Mouse (Mus musculus) liver, adult 2 months (tissue): ENCODE data around the gene Tln2. TPM values are rescaled to one million over a fixed set of nuclear protein-coding genes. Genes with fewer than 3 reads are reported as not detected.

Source experiments
- DNase-seq: peaks from one replicate; pipeline ENCODE4 v3.0.0-alpha.2; 2011; ENCODE audit warnings: low read depth, low spot score; ENCODE audit errors: extremely low read depth
- H3K27ac ChIP-seq: fragments of 200-500 bp; replicated peaks from 2 replicates; pipeline ENCODE4 v1.5.1; 2012; ENCODE audit warnings: low read depth, mild to moderate bottlenecking, control low read depth, inconsistent platforms, low read length; ENCODE audit not compliant: insufficient read depth
- H3K27me3 ChIP-seq: fragments of 200-500 bp; 2 replicates; pipeline ENCODE4 v1.6.1; 2012; ENCODE audit warnings: mild to moderate bottlenecking, moderate library complexity, low read length, inconsistent platforms; ENCODE audit not compliant: control insufficient read depth, insufficient read depth
- H3K36me3 ChIP-seq: fragments of 200-500 bp; 2 replicates; pipeline ENCODE4 v1.6.1; 2012; ENCODE audit warnings: low read length, inconsistent platforms; ENCODE audit not compliant: control insufficient read depth, insufficient read depth
- H3K4me1 ChIP-seq: fragments of 200-500 bp; 2 replicates; pipeline ENCODE4 v1.6.1; 2011; ENCODE audit warnings: low read length; ENCODE audit not compliant: control insufficient read depth, insufficient read depth
- H3K4me3 ChIP-seq: fragments of 200-500 bp; 2 replicates; pipeline ENCODE4 v1.5.1; 2011; ENCODE audit warnings: low read depth, mild to moderate bottlenecking, control low read depth, low read length, moderate library complexity; ENCODE audit not compliant: insufficient read depth
- H3K79me2 ChIP-seq: fragments of 200-500 bp; 2 replicates; pipeline ENCODE4 v1.6.1; 2012; ENCODE audit warnings: inconsistent platforms, mild to moderate bottlenecking, low read length, moderate library complexity; ENCODE audit not compliant: control insufficient read depth, insufficient read depth
- H3K9ac ChIP-seq: fragments of 200-500 bp; 2 replicates; pipeline ENCODE4 v1.6.1; 2012; ENCODE audit warnings: low read depth, mild to moderate bottlenecking, control low read depth, inconsistent platforms, low read length
- CTCF ChIP-seq: fragments of 200-500 bp; IDR thresholded peaks from 2 replicates; pipeline ENCODE4 v1.5.1; 2011; ENCODE audit warnings: low read depth, low read length, control low read depth
- POLR2A ChIP-seq: fragments of 200-500 bp; IDR thresholded peaks from 2 replicates; pipeline ENCODE4 v1.6.1; 2011; ENCODE audit warnings: low read length, control low read depth; ENCODE audit not compliant: insufficient read depth; ENCODE audit errors: extremely low read depth
- WGBS: fragments of 180-500 bp; shearing (Covaris S2); methylation state at CpG from one replicate; pipeline ENCODE4 v1.1.7; 2018; 5-methylcytosine and 5-hydroxymethylcytosine counted together
- polyA plus RNA-seq: library from polyadenylated mRNA; depleted of rRNA; stranded (reverse); fragments of >200 nt; gene quantifications from 2 replicates; pipeline ENCODE4 v1.2.3, GENCODE M21; 2012
- total RNA-seq: library from RNA; depleted of rRNA; stranded (reverse); fragments of >200 nt; gene quantifications from 2 replicates; pipeline ENCODE4 v1.2.3, GENCODE M21; 2014

Tln2 gene
- total and polyA plus RNA-seq, 2 experiments, result 1.9 to 4.6 TPM

DNA sequence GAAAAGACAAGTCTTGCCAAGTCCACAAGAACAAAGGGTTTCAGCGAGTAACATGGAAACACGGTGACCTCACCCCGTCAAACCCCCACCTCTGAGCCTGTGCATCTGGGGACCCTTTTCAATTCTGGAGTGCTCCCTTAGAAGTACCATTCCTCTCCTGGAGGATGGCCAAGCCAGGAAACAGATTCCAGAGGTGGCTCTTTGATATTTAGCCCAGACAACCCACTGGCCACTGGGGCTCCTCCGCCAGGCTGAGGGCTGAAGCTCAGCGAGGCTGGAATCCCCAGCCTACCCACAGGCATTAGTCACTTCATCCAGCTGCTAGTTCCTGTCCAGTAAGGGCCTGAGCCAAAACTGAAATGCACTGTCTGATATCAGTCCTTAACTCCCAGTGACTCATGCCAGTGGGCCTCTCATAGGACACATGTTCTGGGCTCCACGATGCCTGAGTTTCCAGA, 6.3 kb upstream of the Tln2 start:
- Histone ChIP-seq H3K79me2 (0 out of 2 replicates have a peak, but pooled peaks cover 3% of the 10 kb centered on the region), H3K36me3 (no peaks in the 10 kb centered on the region), H3K27me3 (no peaks in the 10 kb centered on the region), H3K27ac (no peak overlapping the region), H3K9ac (no peak overlapping the region), H3K4me1 (no peaks in the 10 kb centered on the region), H3K4me3 (no peak overlapping the region)
- TF ChIP-seq POLR2A (no peak), CTCF (no peak)
- WGBS, result 86% methylated on average over 6 of the region's 6 CpGs
- DNase-seq, result no peak

DNA sequence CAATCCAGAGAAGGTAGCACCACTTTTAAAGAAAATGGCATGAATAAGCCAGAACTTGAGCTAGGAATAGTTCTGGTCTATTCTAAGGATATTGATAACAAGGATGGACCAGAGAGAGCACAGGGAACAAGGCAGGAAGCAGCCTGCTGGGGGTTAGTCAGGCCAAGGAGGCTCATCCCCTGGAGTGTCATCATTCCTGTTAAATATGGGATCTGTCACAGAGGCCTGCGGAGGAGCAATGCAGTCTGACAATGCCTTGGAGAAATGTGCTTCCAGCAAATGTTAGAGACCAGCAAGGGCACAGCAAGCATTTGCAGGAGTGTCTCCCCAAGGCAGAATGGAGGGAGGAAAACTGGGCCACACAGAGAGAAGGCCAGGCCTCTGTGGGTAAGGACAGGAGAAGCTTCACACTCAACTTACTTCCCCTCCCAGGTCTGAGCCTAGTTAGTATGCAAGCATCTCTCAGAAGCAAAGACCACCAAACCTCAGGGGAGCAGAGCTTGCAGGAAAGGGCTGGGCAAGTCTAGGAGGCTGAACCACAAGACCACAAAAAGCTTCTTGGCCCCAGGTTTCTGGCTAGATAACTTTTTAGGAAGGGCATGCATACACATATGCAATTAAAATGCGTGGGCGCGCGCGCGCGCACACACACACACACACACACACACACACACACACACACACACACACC, 9.5 kb downstream of the Tln2 start:
- no peaks in the 10 kb centered on the region for H3K4me1 ChIP-seq
- no peak overlapping the region for H3K4me3 ChIP-seq
- H3K9ac ChIP-seq, result no peak overlapping the region
- 93% methylated on average over 8 of the region's 8 CpGs for WGBS
- H3K27ac ChIP-seq, result no peak overlapping the region
- DNase-seq, result no peak
- H3K27me3 ChIP-seq, result no peaks in the 10 kb centered on the region
- TF ChIP-seq POLR2A, result no peak
- no peak for TF ChIP-seq CTCF
- H3K79me2 ChIP-seq, result no peaks in the 10 kb centered on the region; the same call in 1 of the 2 replicates
- no peaks in the 10 kb centered on the region for H3K36me3 ChIP-seq

DNA sequence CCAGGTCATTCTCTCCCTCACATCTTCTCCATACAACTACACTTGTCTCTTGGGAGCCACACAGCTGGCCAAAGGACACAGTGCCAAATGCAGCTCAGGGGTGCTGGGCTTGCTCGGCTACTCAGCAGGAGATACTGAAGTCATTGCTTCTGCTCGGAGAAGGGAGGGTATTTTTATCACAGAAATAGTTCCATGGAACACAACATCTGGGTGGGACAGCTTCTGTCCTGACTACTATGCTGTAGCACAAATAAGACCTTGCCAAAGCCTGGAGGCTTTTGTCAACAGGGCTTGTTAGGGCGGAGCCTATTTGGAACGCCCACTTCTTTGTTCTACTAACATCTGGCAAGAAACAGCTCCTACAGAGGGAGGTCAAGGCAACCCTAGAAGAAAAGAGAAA, 10.2 kb downstream of the Tln2 start:
- 72% methylated on average over 4 of the region's 4 CpGs for WGBS
- DNase-seq, result no peak

DNA sequence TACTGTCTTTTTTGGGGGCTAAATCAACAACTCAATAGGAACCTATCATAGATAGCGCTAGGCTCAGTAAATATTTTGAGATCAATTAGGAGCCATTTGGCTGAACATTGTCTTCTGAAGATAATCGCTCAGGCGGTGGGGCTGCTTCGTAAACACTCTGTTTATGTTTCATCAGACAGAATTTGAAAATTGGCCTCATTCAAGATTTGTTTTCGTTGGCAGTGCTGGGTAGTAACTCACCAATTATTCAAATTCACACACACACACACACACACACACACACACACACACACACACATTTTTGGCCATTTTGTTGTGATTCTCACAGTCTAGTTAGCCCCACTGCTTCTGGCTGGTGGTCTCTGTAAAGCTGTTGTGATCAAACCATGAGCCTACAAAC, 12.9 kb downstream of the Tln2 start:
- no peak for DNase-seq
- Histone ChIP-seq H3K36me3 (no peaks in the 10 kb centered on the region), H3K79me2 (no peaks in the 10 kb centered on the region; the same call in 1 of the 2 replicates), H3K4me1 (no peaks in the 10 kb centered on the region), H3K27me3 (no peaks in the 10 kb centered on the region), H3K4me3 (no peak overlapping the region), H3K27ac (no peak overlapping the region), H3K9ac (no peak overlapping the region)
- 76% methylated on average over 5 of the region's 5 CpGs for WGBS
- no peak for TF ChIP-seq POLR2A
- TF ChIP-seq CTCF, result no peak

More for the DNA sequence above, 10.2 kb downstream of the Tln2 start:
- Histone ChIP-seq H3K79me2 (no peaks in the 10 kb centered on the region; the same call in 1 of the 2 replicates), H3K4me1 (no peaks in the 10 kb centered on the region), H3K4me3 (no peak overlapping the region), H3K27ac (no peak overlapping the region), H3K36me3 (no peaks in the 10 kb centered on the region), H3K27me3 (no peaks in the 10 kb centered on the region), H3K9ac (no peak overlapping the region)
- TF ChIP-seq POLR2A (no peak), CTCF (no peak)

DNA sequence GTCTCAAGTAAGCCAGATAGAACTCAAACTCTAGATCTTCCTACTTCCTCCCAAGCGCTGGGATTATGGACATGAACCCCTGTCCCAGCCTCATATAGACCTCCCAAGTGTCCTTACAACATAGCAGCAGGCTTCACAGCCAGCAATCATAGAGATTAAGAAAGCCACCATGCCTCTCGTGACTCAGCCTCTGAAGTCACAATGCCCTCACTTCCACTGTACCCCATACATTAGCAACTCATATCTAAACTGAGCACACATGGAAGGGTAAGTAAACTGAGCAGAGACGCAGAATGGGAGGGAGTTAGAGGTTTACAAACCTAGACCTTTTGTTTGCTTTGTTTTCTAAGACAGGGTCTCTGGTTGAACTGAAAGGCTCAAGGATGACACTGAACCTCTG, 13.7 kb downstream of the Tln2 start:
- Histone ChIP-seq H3K4me1 (no peaks in the 10 kb centered on the region), H3K4me3 (no peak overlapping the region), H3K27ac (no peak overlapping the region), H3K79me2 (no peaks in the 10 kb centered on the region; the same call in 1 of the 2 replicates), H3K27me3 (no peaks in the 10 kb centered on the region), H3K36me3 (no peaks in the 10 kb centered on the region), H3K9ac (no peak overlapping the region)
- TF ChIP-seq POLR2A (no peak), CTCF (no peak)
- DNase-seq, result no peak
- 87% methylated on average over 3 of the region's 3 CpGs for WGBS

DNA sequence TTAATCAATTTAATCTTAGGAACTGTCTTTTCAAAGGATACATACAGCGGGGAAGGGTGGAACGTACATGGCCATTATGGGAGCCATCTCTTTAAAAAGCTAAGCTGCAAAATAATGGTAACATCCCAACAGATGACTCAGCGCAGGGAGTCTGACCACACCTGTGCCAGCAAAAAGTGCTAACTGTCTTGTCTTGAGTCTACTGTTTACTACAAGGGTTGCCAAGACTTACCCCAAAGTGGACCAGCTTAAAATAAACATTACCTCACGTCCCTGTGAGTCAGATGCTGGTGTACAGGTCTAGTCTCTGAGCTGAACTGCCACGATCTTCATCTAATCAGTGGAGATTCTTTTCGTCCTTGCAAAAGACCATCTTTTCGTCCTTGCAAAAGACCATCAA, 14.7 kb downstream of the Tln2 start:
- 80% methylated on average over 7 of the region's 7 CpGs for WGBS

More for the DNA sequence above, 14.7 kb downstream of the Tln2 start:
- Histone ChIP-seq H3K4me1 (no peaks in the 10 kb centered on the region), H3K79me2 (no peaks in the 10 kb centered on the region; the same call in 1 of the 2 replicates), H3K9ac (no peak overlapping the region), H3K4me3 (no peak overlapping the region), H3K36me3 (no peaks in the 10 kb centered on the region), H3K27me3 (no peaks in the 10 kb centered on the region), H3K27ac (no peak overlapping the region)
- no peak for DNase-seq
- TF ChIP-seq CTCF (no peak), POLR2A (no peak)
